Mouse (Mus musculus) right cerebral cortex, postnatal 14 days (tissue): ENCODE data around the gene Cyb5d1.
A peak's percentile ranks its signal among the peaks of the same experiment; 100 is the strongest.

Experiments used
- DNase-seq: peaks from one replicate; pipeline ENCODE4 v3.0.0; 2022

Gene Cyb5d1

GRCm38 (mm10) chr11:69415668-69416451 is 20.4 kb upstream of the Cyb5d1 start:
- DNase-seq: peak; percentile 55

DNA sequence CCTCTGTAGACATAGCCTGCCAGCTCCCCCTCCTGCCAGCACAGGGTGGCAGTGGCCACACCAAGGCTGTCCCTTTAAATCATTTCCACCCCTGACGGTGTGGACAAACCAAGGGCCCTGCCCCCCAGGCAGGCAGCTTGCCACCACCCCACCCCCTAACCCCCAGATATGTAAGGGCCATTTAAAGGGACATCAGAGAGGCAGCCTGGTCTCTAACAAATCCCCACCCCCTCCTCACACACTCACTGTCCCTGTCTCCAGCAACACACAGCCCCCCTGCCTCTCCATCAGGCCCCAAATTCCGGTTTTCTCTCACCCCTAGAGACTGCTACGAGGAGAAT is 19.9 kb upstream of the Cyb5d1 start:
- DNase-seq: peak; percentile 59

DNA sequence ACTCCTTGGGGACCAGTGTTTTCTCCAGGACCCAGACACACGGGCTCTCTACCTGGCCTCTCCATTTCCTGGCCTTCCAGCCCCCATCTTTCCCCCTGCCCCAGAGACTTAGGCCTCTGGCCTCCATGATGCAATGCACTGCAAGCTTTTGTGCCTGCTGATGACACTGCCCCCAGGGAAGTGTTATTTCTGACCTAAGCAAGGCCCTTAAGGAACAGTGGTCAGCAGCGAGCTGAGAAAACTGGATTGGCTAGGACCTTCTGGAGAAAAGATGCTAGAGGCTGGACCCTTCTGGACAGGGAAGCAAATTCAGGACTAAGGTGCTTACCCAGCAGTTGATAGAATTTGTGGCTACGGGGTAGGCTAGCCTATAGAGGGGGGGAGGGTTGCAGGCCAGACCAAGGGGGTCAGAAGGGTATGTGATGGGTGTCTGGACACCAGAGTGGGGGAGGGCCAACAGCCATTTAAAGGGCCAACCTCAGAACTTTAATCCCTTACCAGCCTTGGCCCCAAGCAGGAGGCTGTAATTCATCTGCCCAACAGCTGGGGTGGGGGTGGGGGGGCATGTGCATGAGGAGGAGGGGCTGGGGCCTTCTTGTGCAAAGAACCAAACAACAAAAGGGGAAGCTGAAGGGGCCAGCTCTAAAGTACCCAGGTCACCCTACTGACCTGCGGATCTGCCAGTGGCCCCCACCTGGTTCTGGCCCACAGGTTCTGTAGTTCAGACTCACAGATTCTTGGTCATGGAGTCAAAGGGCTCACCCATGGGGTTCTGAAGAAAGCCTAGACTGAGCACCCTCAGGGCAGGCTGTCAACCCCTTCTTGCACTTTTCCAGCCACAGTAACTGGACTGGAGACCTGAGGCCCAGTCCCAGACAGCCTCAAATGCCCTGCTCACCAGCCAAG is 19.2 kb upstream of the Cyb5d1 start:
- DNase-seq: no peak

DNA sequence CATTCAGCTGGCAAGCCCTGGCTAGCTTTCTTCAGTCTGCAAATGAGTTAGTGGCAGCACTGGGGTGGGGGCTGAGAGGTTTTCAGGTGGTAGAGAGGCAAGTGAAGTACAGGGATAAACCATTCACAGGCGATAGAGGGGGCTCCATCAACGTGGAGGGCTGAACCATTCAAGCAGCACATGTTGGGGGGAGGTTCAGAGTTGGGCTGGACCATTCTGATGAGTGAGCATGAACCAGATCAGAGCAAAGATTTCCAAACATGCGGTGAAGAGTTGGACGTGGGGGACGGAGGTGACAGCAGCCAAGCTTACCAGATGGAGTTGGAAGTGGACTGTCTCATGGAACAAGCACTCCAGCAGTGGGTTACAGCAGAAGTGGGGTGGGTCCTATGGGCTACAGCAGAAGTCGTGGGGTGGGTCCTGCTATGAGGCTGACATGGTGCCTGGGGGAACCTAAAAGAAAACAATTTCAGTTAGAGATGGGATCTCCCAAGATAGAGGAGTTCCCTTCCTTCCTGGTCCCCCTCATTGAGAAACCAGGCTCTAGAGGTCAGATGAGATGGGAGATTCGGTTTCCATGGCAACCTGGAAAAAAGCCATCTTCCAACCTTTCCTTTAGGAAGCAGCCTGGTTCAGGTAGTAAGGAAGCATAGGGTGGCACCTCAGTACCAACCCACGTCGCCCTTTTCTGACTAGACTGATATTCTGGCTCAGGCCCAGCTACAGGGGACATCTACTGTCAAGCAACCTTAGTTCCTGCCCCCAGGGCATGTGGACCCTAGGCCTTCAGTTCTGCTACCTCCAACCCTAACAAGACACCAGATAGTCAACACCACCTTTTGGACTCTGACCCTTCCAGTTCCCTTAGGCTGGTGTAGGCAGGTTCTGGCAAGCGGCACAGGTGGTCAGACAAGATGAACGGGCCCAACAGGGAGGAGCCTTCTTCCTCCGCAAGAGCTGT is 18.1 kb upstream of the Cyb5d1 start, which contains the start of gene Kdm6b:
Kdm6b (minus strand) TSS at position 455 of the 961 bp plus-strand sequence.
- DNase-seq: peak; percentile 59

- DNase-seq: no peak
These were observed 17.1 kb upstream of the Cyb5d1 start for GRCm38 (mm10) chr11:69412548-69412947.

GRCm38 (mm10) chr11:69411538-69412203 is 16.2 kb upstream of the Cyb5d1 start:
- peak; percentile 72 for DNase-seq

GRCm38 (mm10) chr11:69411073-69411535 is 15.7 kb upstream of the Cyb5d1 start:
- DNase-seq: peak; percentile 98

DNA sequence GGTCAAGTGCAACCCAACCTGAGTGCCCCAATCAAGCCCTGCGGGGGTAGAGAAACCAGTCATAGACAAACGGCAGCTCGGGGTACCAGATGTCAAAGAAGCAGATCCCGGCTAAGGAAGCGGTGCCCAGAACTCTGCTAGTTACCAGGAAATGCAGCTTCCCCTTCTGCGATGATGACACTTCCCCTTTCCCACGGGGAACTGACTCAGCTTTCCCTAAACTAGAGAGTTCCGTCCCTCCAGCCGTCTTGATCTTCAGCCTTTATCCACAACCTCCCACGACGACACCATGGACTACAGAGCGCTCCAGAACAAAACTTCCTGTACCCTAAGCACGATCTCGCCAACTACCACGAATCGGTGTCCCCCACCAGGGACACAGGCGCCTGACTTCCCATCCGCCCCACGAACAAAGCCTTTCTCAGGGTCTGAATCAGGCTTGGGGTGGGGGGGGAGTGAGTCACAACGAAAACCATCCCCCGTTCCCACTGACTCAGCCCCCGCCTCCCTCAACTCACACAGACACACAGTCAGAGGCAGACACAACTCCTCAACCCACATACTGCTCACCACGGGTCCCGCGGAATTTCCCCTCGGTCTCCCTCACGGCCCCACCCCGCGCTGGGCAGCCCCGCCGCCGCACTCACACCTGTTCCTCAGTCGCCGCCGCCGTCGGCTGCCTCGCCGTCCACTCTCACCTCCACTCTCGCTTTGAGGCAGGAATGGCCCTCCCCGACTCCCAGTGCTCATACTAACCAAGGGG is 15.1 kb upstream of the Cyb5d1 start:
- peak; percentile 55 for DNase-seq

- DNase-seq: no peak
These were observed 14.5 kb upstream of the Cyb5d1 start for GRCm38 (mm10) chr11:69410045-69410309.

GRCm38 (mm10) chr11:69409378-69410044 is 14.1 kb upstream of the Cyb5d1 start:
- peak; percentile 86 for DNase-seq

DNA sequence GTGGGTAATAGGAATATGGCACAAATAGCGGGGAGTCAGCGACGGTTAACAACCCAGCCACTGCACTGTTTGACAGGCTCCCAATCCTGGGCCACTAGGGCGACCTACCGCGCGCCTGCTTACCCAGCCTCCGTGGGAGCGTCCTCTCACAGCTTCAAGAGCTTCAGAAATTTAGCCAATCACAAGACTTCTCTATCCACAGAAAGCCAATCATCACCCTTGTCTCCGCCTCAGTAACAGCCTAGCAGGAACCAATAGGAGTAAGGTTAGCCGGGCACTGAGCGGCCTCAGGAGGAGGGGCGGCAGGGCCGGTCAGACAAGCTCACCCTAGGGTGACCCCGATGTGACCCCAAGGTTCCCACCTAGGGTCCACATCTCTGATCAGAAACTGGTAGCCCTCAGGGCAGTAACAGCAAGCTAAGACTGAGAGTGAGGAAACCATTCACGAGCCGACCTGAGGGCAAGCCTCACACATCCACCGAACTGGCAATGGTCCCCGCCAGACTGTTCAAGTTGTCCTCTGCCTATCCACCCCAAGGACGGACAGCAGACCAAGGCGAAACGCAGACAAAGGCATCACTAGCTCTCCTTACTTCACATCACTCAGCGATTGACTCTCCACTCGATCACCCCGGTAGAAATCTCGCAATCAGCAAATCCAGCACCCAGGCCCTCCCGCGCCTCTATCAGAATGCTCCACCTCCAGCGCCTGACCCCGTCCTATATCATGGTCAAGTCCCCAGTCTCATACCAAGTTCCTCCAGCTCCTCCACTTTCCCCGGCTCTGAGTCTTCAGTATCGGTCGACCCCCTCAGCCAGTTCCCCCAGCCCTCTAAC is 13.3 kb upstream of the Cyb5d1 start:
- peak; percentile 65 for DNase-seq

DNA sequence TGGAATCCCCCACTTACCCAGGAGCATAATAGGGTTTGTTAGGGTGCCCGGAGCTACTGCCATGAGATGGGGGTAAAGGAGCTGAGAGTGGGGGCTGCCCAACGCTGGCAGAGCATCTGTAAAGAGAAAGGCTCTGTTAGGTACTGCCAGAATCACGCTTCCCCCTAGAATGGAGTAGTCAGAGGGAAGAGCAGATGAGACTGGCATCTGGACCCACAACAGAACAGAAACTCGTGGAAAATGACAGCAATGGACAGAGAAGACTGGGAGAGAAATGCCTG is 12.2 kb upstream of the Cyb5d1 start:
- no peak for DNase-seq

GRCm38 (mm10) chr11:69406867-69407723 is 11.7 kb upstream of the Cyb5d1 start:
- no peak for DNase-seq

DNA sequence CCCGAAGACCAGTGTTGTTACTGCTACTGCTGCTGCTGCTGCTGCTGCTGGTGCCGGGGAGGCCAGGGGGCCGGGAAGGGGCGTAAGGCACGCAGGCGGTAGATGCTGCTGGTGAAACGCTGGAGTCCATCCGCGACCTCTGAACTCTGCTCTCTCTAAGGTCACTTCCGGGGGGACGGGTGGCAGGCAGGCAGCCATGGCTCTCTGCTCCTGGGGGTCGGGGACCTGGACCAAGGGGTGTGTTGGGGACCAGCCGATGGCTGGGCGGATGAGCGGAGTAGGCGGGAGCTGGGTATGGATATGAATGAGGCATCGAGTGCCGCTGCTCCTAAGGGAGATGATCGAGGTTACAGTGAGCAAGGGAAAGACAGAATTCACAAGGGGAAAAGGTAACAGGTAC is 10.9 kb upstream of the Cyb5d1 start:
- DNase-seq: no peak

GRCm38 (mm10) chr11:69405397-69406200 is 10.2 kb upstream of the Cyb5d1 start:
- DNase-seq: no peak

GRCm38 (mm10) chr11:69404595-69405396 is 9.4 kb upstream of the Cyb5d1 start:
- no peak for DNase-seq
